Comparison of ENCODE assay signal across 10 mouse cellular contexts in the genomic region with DNA sequence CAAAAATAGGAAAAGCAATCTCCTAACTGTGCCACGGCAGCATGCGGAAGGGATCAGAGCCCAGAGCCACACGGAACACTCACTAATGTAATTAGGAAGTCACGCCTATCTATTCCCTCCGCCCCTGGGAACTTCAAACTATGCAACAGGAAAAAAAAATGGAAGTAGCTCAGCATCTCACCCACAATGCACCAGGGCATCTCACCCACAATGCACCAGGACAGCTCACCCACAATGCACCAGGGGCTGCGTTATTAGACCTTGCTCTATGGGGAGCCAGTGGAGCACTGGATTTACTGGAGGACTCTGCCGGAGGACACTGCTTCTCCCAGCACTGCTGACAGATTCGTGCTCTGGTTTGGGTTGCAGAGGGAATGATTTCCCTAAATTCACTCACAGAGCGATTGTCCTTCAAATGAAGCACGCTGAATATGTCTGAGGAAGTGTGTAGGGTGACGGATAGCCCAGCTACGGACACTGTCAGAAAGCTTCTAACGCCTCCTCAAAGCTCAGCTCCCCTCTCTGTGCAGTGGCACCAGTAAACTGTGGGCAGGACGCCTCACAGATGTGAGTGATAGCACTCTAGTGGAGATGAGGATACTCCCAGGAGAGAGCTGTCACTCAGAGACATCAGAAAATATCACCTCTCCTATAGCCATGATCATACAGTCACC. TPM values are rescaled to one million over a fixed set of nuclear protein-coding genes. Genes with fewer than 3 reads are reported as not detected.
DNase-seq lines count a peak whose midpoint lies in the region; ATAC-seq and TF ChIP-seq lines count a peak whose summit lies in the region.
"Had no signal": no experiment of that assay in that cellular context is flagged by ENCODE, and none has a peak within 500 bp of the region (broad histone marks: within the 10 kb centered on the region; RNA-seq: fewer than 3 reads in every experiment).

No protein-coding gene starts in this region.

- peak; percentile 16; the same call in 1 of the 2 replicates for ATAC-seq in frontal cortex, adult (ENCODE audit: low TSS enrichment)
- peak; percentile 42 for ATAC-seq in lung, postnatal 0 days

- no peak for TF ChIP-seq CTCF in lung, postnatal 0 days (IDR thresholded peaks at IDR 0.05)

- peak overlapping the region; percentile 55; the same call in 1 of the 2 replicates for H3K27ac ChIP-seq in embryonic facial prominence, embryonic 10.5 days (replicated peaks)
- H3K27ac ChIP-seq in lung, postnatal 0 days (ENCODE audit: low read length): 0 out of 2 replicates have a peak overlapping the region, but pooled peaks have one; percentile 9

- H3K4me3 ChIP-seq in embryonic facial prominence, embryonic 10.5 days: no peak overlapping the region
- no peak overlapping the region for H3K4me3 ChIP-seq in lung, postnatal 0 days (ENCODE audit: low read depth, low read length)

- H3K36me3 ChIP-seq in embryonic facial prominence, embryonic 10.5 days (replicated peaks): no peaks in the 10 kb centered on the region
- no peaks in the 10 kb centered on the region for H3K36me3 ChIP-seq in lung, postnatal 0 days (ENCODE audit: insufficient read depth, low read length)

- 78% methylated on average over 14 of the region's 14 CpGs for WGBS in embryonic facial prominence, embryonic 10.5 days
- WGBS in lung, postnatal 0 days: 61% methylated on average over 14 of the region's 14 CpGs

- no peaks in the 10 kb centered on the region for H3K27me3 ChIP-seq in embryonic facial prominence, embryonic 10.5 days (replicated peaks; ENCODE audit: low read depth, poor library complexity, severe bottlenecking)
- H3K27me3 ChIP-seq in lung, postnatal 0 days (replicated peaks; ENCODE audit: insufficient read depth, low read length): no peaks in the 10 kb centered on the region

- DNase-seq in frontal cortex, adult 2 months (ENCODE audit: extremely low spot score in 1 of 2, low spot score in 1 of 2): no peak
- peak; percentile 89 for DNase-seq in MN1 (ENCODE audit: low spot score)
- DNase-seq in embryonic facial prominence, embryonic 10.5 days (ENCODE audit: low spot score): peak; percentile 18
- peak; percentile 20 for DNase-seq in lung, postnatal 0 days (ENCODE audit: low spot score)
- no peak for DNase-seq in spleen, postnatal 14 days (ENCODE audit: low spot score in 2 of 2)
- DNase-seq in gastrocnemius, postnatal 4 days (ENCODE audit: low spot score in 2 of 2): no peak
- DNase-seq: kidney, adult 18-20 months; spleen, adult 18-20 months; thymus, postnatal 14 days had no signal

- H3K9ac ChIP-seq in lung, postnatal 0 days (replicated peaks; ENCODE audit: low read depth): no peak overlapping the region

- TF ChIP-seq EP300 in lung, postnatal 0 days (IDR thresholded peaks at IDR 0.05): 0 out of 2 replicates have a peak, but pooled peaks have one; percentile 9

- H3K4me2 ChIP-seq in lung, postnatal 0 days (replicated peaks; ENCODE audit: low read depth, low read length): no peak overlapping the region

- no peaks in the 10 kb centered on the region for H3K9me3 ChIP-seq in embryonic facial prominence, embryonic 10.5 days
- H3K9me3 ChIP-seq in lung, postnatal 0 days (ENCODE audit: low read length): no peaks in the 10 kb centered on the region; the same call in 1 of the 2 replicates

- H3K4me1 ChIP-seq in embryonic facial prominence, embryonic 10.5 days: peaks cover 17% of the 10 kb centered on the region
- no peaks in the 10 kb centered on the region for H3K4me1 ChIP-seq in lung, postnatal 0 days (ENCODE audit: insufficient read depth, low read depth, low read length)

RNA-seq across cellular contexts. Expression of a gene that starts 51.8 kb away (rescaled TPM):
- polyA plus RNA-seq in frontal cortex, adult 2 months (2012; rRNA removed): 108 and 118 TPM in 2 replicates
- polyA plus RNA-seq in embryonic facial prominence, embryonic 10.5 days (2016; fragmentation: Nextera tagmentation; extraction: Ambion mirVana): 42.8 and 54.1 TPM in 2 replicates
- polyA plus RNA-seq in lung, postnatal 0 days (2015; fragmentation: Nextera tagmentation; extraction: Ambion mirVana): 171 and 176 TPM in 2 replicates
- 100 to 1,000 TPM; 172 to 208 TPM for total RNA-seq in gastrocnemius, postnatal 4 days (2021)

Comparison
In these comparisons a context has a peak if more than half of its experiments do, and no peak if none do; other contexts are left out.
1. DNase-seq: peak in MN1 (single experiment), embryonic facial prominence, embryonic 10.5 days (single experiment) and lung, postnatal 0 days (single experiment); none in frontal cortex, adult 2 months (0 of 2), spleen, postnatal 14 days (0 of 2) and gastrocnemius, postnatal 4 days (0 of 2).